Mouse (Mus musculus) olfactory bulb, adult 2 months (tissue): ENCODE measurements around the gene Olfr342.

Source experiments
- CTCF ChIP-seq: fragments of 200-500 bp; IDR thresholded peaks from 2 replicates; pipeline ENCODE4 v1.5.1; 2012; ENCODE audit warnings: low read depth, mild to moderate bottlenecking, low read length, moderate library complexity; ENCODE audit not compliant: insufficient read depth
- POLR2A ChIP-seq: fragments of 200-500 bp; IDR thresholded peaks from 2 replicates; pipeline ENCODE4 v1.6.1; 2012; ENCODE audit warnings: mild to moderate bottlenecking, low read depth, low read length, moderate library complexity; ENCODE audit not compliant: insufficient read depth

- TF ChIP-seq POLR2A (no peak), CTCF (no peak)
Observed at GRCm38 (mm10) chr2:36567845-36568244, 43.0 kb downstream of the Olfr342 start.
